Mouse (Mus musculus) hindbrain, embryonic 10.5 days (tissue): ENCODE measurements around the gene Olfr1132. TPM values are rescaled to one million over a fixed set of nuclear protein-coding genes. Genes with fewer than 3 reads are reported as not detected.
"Not testable (repeated sequence)": the region's sequence is repeated elsewhere in the genome, so short reads cannot be mapped to it uniquely, and the experiment has no call there.

ENCODE experiments used
- DNase-seq: peaks from one replicate; pipeline ENCODE4 v3.0.0-alpha.2; 2017; ENCODE audit warnings: low spot score
- H3K27ac ChIP-seq: fragments of 300-500 bp; sonication (generic); 2 replicates; pipeline ENCODE4 v1.5.1; 2016; ENCODE audit warnings: mild to moderate bottlenecking, moderate library complexity
- H3K27me3 ChIP-seq: fragments of 300-500 bp; sonication (generic); 2 replicates; pipeline ENCODE4 v1.6.1; 2016; ENCODE audit warnings: mild to moderate bottlenecking; ENCODE audit not compliant: poor library complexity, insufficient read depth, severe bottlenecking
- H3K36me3 ChIP-seq: fragments of 300-500 bp; sonication (generic); 2 replicates; pipeline ENCODE4 v1.6.1; 2016; ENCODE audit warnings: mild to moderate bottlenecking, moderate library complexity
- H3K4me1 ChIP-seq: fragments of 300-500 bp; sonication (generic); replicated peaks from 2 replicates; pipeline ENCODE4 v1.6.1; 2016; ENCODE audit warnings: mild to moderate bottlenecking
- H3K4me3 ChIP-seq: fragments of 300-500 bp; sonication (generic); 2 replicates; pipeline ENCODE4 v1.5.1; 2016; ENCODE audit warnings: mild to moderate bottlenecking, moderate library complexity
- H3K9me3 ChIP-seq: fragments of 300-500 bp; sonication (generic); 2 replicates; pipeline ENCODE4 v1.6.1; 2016; ENCODE audit warnings: mild to moderate bottlenecking, moderate library complexity
- WGBS: fragments of 180-500 bp; shearing (Covaris S2); methylation state at CpG from one replicate; pipeline ENCODE4 v1.1.7; 2016; 5-methylcytosine and 5-hydroxymethylcytosine counted together
- polyA plus RNA-seq: library from polyadenylated mRNA; unstranded; fragments of >200 nt; fragmentation: Nextera tagmentation; extraction: Ambion mirVana; gene quantifications from 2 replicates; pipeline ENCODE4 v1.2.1, GENCODE M21; 2016

Gene Olfr1132
- not detected in 2 replicates for polyA plus RNA-seq

DNA sequence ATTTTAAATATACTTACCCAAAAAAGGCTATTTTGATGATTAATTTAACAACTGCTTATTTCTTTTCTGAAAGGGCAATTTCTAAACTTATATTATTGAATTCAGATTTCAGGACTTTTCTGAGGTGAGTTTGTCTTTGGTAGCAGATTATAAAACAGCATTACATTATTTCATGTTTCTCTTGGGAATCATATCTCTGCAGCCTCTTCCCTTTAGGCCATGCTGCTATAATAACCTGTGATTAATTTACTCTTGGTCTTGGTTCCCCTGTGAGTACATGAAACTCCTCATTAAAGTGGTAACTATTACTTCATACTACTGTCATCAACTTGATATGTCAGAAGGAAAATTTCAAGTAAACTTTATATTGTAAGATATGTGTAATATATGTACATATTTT lies at the start of gene Olfr1132:
Olfr1132 (minus strand) TSS at position 101 of the 400 bp plus-strand sequence.
- DNase-seq = no peak
- no peaks in the 10 kb centered on the region for H3K36me3 ChIP-seq
- no peaks in the 10 kb centered on the region for H3K27me3 ChIP-seq
- H3K9me3 ChIP-seq = no peaks in the 10 kb centered on the region
- H3K4me1 ChIP-seq = no peaks in the 10 kb centered on the region
- no peak within 1 kb of the TSS for H3K27ac ChIP-seq
- no peak within 1 kb of the TSS for H3K4me3 ChIP-seq

DNA sequence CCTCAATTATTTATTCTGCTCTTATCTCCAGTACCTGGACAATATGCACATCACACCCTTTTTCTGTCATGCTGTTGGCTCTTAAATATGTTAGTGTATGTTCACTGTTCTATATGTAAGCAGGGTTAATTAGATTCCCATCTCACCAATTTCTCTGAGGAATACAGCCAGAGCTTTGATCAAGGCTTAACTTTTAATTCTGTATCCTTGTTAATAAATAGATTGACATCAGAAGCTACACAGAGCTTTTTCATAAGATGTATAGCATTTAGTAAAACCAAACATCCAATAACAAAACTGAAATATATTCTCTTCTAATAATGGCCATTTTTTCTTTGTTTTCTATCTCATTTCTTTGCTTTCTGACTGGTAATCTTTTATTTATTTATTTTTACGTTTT lies 36.2 kb upstream of the Olfr1132 start, which contains the start of gene Olfr1135:
Olfr1135 (minus strand) TSS at position 101 of the 400 bp plus-strand sequence.
- no peaks in the 10 kb centered on the region for H3K9me3 ChIP-seq
- no peak within 1 kb of the TSS for H3K4me3 ChIP-seq
- no peak within 1 kb of the TSS for H3K27ac ChIP-seq
- no peaks in the 10 kb centered on the region for H3K4me1 ChIP-seq
- no peak for DNase-seq
- H3K27me3 ChIP-seq = no peaks in the 10 kb centered on the region
- 22% methylated on average over 1 of the region's 1 CpGs for WGBS
- H3K36me3 ChIP-seq = no peaks in the 10 kb centered on the region

DNA sequence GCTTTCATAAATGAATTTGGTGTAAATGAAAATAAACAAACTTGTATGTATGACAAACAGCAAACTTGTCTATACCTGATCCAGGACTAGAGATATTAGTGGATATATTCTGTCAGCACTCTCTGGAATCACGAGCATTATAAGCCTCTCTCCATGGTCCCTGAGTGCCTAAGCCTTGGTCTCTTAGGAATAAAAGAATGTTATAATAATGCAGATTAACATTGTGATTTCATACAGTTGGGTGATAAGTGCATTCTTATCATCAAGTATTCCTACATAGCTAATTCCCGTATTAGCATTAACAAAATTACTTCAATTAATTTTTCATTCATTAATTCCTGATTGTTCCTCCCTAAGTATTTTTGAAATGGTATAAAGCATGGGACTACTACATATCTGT lies 21.0 kb upstream of the Olfr1132 start, which contains the start of gene Olfr1134:
Olfr1134 (minus strand) TSS at position 101 of the 400 bp plus-strand sequence.
- H3K4me3 ChIP-seq = no peak within 1 kb of the TSS
- WGBS = 87% methylated on average over 2 of the region's 2 CpGs
- H3K27me3 ChIP-seq = no peaks in the 10 kb centered on the region
- H3K36me3 ChIP-seq = no peaks in the 10 kb centered on the region
- no peak for DNase-seq
- H3K4me1 ChIP-seq = no peaks in the 10 kb centered on the region
- H3K9me3 ChIP-seq = no peaks in the 10 kb centered on the region
- no peak within 1 kb of the TSS for H3K27ac ChIP-seq

DNA sequence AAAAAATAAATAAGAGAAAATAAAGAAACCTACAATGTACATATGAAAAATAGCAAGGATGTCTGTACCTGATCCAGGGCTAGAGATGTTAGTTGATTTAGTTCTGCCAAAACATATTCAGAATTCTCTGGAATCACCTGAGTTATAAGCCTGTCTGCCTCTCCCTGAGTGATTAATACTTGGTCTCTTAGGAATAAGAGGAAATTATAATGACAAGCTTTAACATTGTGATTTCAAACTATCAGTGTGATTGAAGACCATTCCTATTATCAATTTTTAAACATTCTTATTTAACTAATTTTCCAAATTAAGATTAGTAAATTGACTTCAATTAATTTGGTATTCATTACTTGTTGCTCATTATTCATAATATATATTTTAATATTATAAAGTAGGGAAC lies 9.9 kb upstream of the Olfr1132 start, which contains the start of gene Olfr1133:
Olfr1133 (minus strand) TSS at position 101 of the 400 bp plus-strand sequence.
- H3K36me3 ChIP-seq = no peaks in the 10 kb centered on the region
- H3K27me3 ChIP-seq = no peaks in the 10 kb centered on the region
- no peaks in the 10 kb centered on the region for H3K9me3 ChIP-seq
- H3K4me3 ChIP-seq = no peak within 1 kb of the TSS
- H3K27ac ChIP-seq = no peak within 1 kb of the TSS
- H3K4me1 ChIP-seq = no peaks in the 10 kb centered on the region
- no peak for DNase-seq

DNA sequence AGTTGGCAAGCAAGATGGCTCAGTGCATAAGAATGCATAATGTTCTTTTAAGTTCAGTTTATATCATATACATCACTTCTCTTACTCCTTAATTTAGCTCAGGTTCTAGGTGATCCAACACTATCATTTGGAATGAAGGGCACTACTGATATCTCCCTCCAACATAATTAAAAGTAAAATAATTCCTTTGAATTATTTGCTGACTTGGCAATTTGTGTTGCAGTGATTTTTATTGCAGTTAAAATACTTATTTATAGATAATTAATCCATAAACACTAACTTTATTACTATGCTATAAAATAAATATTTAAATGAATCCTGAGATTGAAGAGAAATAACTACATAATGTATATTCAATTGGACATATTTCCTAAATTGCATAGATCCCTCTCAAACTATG lies 5.1 kb upstream of the Olfr1132 start:
- Histone ChIP-seq H3K27ac (no peak overlapping the region), H3K4me3 (no peak overlapping the region), H3K4me1 (no peaks in the 10 kb centered on the region), H3K9me3 (no peaks in the 10 kb centered on the region), H3K27me3 (no peaks in the 10 kb centered on the region), H3K36me3 (no peaks in the 10 kb centered on the region)
- no peak for DNase-seq

DNA sequence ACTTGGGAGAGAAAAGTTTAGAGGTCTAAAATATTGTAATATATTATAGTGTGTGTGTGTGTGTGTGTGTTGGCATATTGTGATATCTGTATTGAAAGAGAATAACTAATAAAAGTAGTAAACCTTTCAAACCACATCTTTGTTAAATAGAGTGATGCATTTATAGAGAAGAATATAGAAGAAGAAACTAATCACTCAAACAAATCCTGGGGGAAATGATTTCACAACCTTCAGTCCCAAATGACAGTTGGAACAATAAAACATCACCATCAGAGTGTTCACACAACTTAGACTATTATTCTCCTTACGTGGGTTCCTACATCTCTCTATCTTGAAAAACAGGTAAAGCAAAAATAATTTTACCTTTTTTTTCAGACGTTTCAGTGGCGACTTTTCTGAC lies 10.5 kb downstream of the Olfr1132 start, which contains the start of gene Olfr1131:
Olfr1131 (plus strand) TSS at position 301 of the 400 bp plus-strand sequence.
- no peak for DNase-seq
- Histone ChIP-seq H3K4me1 (no peaks in the 10 kb centered on the region), H3K9me3 (0 out of 2 replicates have a peak, but pooled peaks cover 2% of the 10 kb centered on the region), H3K27me3 (no peaks in the 10 kb centered on the region), H3K4me3 (no peak within 1 kb of the TSS), H3K27ac (no peak within 1 kb of the TSS), H3K36me3 (no peaks in the 10 kb centered on the region)
- WGBS = 73% methylated on average over 3 of the region's 3 CpGs

DNA sequence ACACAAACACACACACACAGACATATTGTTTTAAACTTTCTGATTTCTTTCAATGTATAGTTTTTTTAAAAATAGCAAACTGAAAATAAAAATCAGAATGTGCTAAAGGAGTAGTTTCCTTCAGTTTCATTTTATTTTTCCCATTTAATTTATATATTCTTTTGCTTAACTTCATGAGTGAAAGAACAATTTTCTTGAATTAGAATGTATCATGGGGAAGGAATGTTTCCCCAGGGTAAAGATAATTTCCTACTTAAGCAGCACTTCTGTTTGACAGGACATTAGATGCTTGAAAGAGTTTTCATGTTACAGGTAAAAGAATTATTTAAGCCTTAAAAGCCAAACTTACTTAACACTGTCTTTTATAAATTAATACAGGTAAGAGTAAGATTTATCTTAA lies 31.4 kb downstream of the Olfr1132 start, which contains the start of gene Olfr1130:
Olfr1130 (plus strand) TSS at position 301 of the 400 bp plus-strand sequence.
- H3K27me3 ChIP-seq = not testable (repeated sequence)

More for the DNA sequence above, 31.4 kb downstream of the Olfr1132 start, which contains the start of gene Olfr1130:
- H3K4me1 ChIP-seq, H3K27ac ChIP-seq, H3K9me3 ChIP-seq, DNase-seq, H3K4me3 ChIP-seq, H3K36me3 ChIP-seq: not testable (repeated sequence)

Other genes starting within 250 kb of the Olfr1132 start
- gene Olfr1123, start 220.9 kb downstream of the Olfr1132 start, polyA plus RNA-seq = not detected in 2 replicates
- gene Olfr1124, start 207.3 kb downstream of the Olfr1132 start, polyA plus RNA-seq = 0.07 and 0.10 TPM in 2 replicates
- not detected in 2 replicates for gene Olfr1126, start 183.6 kb downstream of the Olfr1132 start, polyA plus RNA-seq
- gene Pramel7, start 140.4 kb downstream of the Olfr1132 start, polyA plus RNA-seq = not detected in 2 replicates
- gene Pramel6, start 131.0 kb downstream of the Olfr1132 start, polyA plus RNA-seq = not detected in 2 replicates
- gene Olfr153, start 105.7 kb downstream of the Olfr1132 start, polyA plus RNA-seq = not detected in 2 replicates
- not detected in 2 replicates for gene Olfr1128, start 92.0 kb downstream of the Olfr1132 start, polyA plus RNA-seq
- gene Olfr1129, start 63.6 kb downstream of the Olfr1132 start, polyA plus RNA-seq = not detected in 2 replicates
- gene Olfr1130, start 31.3 kb downstream of the Olfr1132 start, polyA plus RNA-seq = not detected in 2 replicates
- not detected in 2 replicates for gene Olfr1131, start 10.4 kb downstream of the Olfr1132 start, polyA plus RNA-seq
- not detected in 2 replicates for gene Olfr1133, start 9.8 kb upstream of the Olfr1132 start, polyA plus RNA-seq
- gene Olfr1134, start 20.9 kb upstream of the Olfr1132 start, polyA plus RNA-seq = not detected in 2 replicates
- gene Olfr1135, start 36.1 kb upstream of the Olfr1132 start, polyA plus RNA-seq = not detected in 2 replicates
- gene Olfr1136, start 56.4 kb upstream of the Olfr1132 start, polyA plus RNA-seq = not detected in 2 replicates
- gene Olfr1137, start 75.6 kb upstream of the Olfr1132 start, polyA plus RNA-seq = not detected in 2 replicates
- gene Olfr1138, start 102.4 kb upstream of the Olfr1132 start, polyA plus RNA-seq = not detected in 2 replicates
- gene Olfr1140, start 106.2 kb upstream of the Olfr1132 start, polyA plus RNA-seq = not detected in 2 replicates
- not detected in 2 replicates for gene Olfr1141, start 116.5 kb upstream of the Olfr1132 start, polyA plus RNA-seq
- not detected in 2 replicates for gene Olfr152, start 141.9 kb upstream of the Olfr1132 start, polyA plus RNA-seq
- gene Olfr1143, start 163.1 kb upstream of the Olfr1132 start, polyA plus RNA-seq = not detected in 2 replicates
- not detected in 2 replicates for gene Olfr1145, start 172.3 kb upstream of the Olfr1132 start, polyA plus RNA-seq
- gene Olfr1148, start 193.0 kb upstream of the Olfr1132 start, polyA plus RNA-seq = not detected in 2 replicates
- not detected in 2 replicates for gene Olfr1150-ps1, start 206.5 kb upstream of the Olfr1132 start, polyA plus RNA-seq
- not detected in 2 replicates for gene Olfr1151, start 218.3 kb upstream of the Olfr1132 start, polyA plus RNA-seq
- not detected in 2 replicates for gene Olfr1152, start 229.0 kb upstream of the Olfr1132 start, polyA plus RNA-seq